Mouse (Mus musculus): Measurements from ENCODE around the gene Scamp4. TPM values are rescaled to one million over a fixed set of nuclear protein-coding genes. Genes with fewer than 3 reads are reported as not detected.

Gene Scamp4
- total RNA-seq, 2 experiments from 2014 or later = 18.4 to 23.9 TPM

- no peak for DNase-seq
Measured at GRCm38 (mm10) chr10:80653156-80653720, 50.6 kb downstream of the Scamp4 start.

GRCm38 (mm10) chr10:80654866-80655265, 52.2 kb downstream of the Scamp4 start:
- no peak for DNase-seq

- no peak for DNase-seq
Measured at GRCm38 (mm10) chr10:80655406-80656129, 52.9 kb downstream of the Scamp4 start.

GRCm38 (mm10) chr10:80656130-80656862, 53.6 kb downstream of the Scamp4 start:
- DNase-seq = peak; percentile 99

GRCm38 (mm10) chr10:80656863-80657623, 54.4 kb downstream of the Scamp4 start, which contains the start of gene Btbd2:
Gene Btbd2, minus strand, starts transcription at chr10:80657071.
- no peak for DNase-seq

- DNase-seq = no peak
Measured at GRCm38 (mm10) chr10:80658194-80658840, 55.6 kb downstream of the Scamp4 start.

GRCm38 (mm10) chr10:80658841-80659202, 56.1 kb downstream of the Scamp4 start:
- DNase-seq = no peak

GRCm38 (mm10) chr10:80659213-80659612, 56.5 kb downstream of the Scamp4 start:
- DNase-seq = peak; percentile 83

- peak; percentile 57 for DNase-seq
Measured at GRCm38 (mm10) chr10:80661149-80661548, 58.5 kb downstream of the Scamp4 start.

- no peak for DNase-seq
Measured at GRCm38 (mm10) chr10:80663485-80664196, 61.0 kb downstream of the Scamp4 start.

GRCm38 (mm10) chr10:80664197-80665015, 61.7 kb downstream of the Scamp4 start:
- peak; percentile 88 for DNase-seq

GRCm38 (mm10) chr10:80665016-80665380, 62.3 kb downstream of the Scamp4 start:
- peak; percentile 83 for DNase-seq

Small RNAs within 50 kb of the gene (microRNA-seq; reads per million reads assigned to microRNA genes)
- 0 to 0.64 reads per million in 2 experiments for gene Mir6912

Other genes starting within 250 kb of the Scamp4 start
- not detected for gene Plk5, start 246.4 kb upstream of the Scamp4 start, total RNA-seq (2021)
- 10 to 100 TPM in 1 of 2 experiments, 1 to 10 TPM in 1; 8.9 to 12.2 TPM for gene Mex3d, start 215.2 kb upstream of the Scamp4 start, total RNA-seq (2021)
- gene Mbd3, start 203.3 kb upstream of the Scamp4 start, total RNA-seq (2021) = 100 to 1,000 TPM; 107 to 120 TPM
- gene Uqcr11, start 196.0 kb upstream of the Scamp4 start, total RNA-seq (2021) = 100 to 1,000 TPM; 725 to 806 TPM
- 10 to 100 TPM; 33.0 to 43.2 TPM for gene Tcf3, start 169.2 kb upstream of the Scamp4 start, total RNA-seq (2021)
- gene Onecut3, start 108.0 kb upstream of the Scamp4 start, total RNA-seq (2021) = not detected
- not detected for gene Atp8b3, start 63.7 kb upstream of the Scamp4 start, total RNA-seq (2021)
- gene Rexo1, start 41.3 kb upstream of the Scamp4 start, total RNA-seq (2021) = 10 to 100 TPM; 13.1 to 16.7 TPM
- 1 to 10 TPM; 3.5 to 5.8 TPM for gene Klf16, start 25.6 kb upstream of the Scamp4 start, total RNA-seq (2021)
- gene Abhd17a, start 12.5 kb upstream of the Scamp4 start, total RNA-seq (2021) = 10 to 100 TPM; 69.6 to 73.3 TPM
- 1 to 10 TPM in 1 of 2 experiments, under 1 TPM in 1; 0.99 to 1.3 TPM for gene Adat3, start within 50 bp of the Scamp4 start, total RNA-seq (2021)
- gene Gm49322, start 3.1 kb downstream of the Scamp4 start, total RNA-seq (2021) = 1 to 10 TPM in 1 of 2 experiments, under 1 TPM in 1; 0.45 to 1.2 TPM
- gene Csnk1g2, start 20.0 kb downstream of the Scamp4 start, total RNA-seq (2021) = 100 to 1,000 TPM; 121 to 141 TPM
- gene Btbd2, start 54.2 kb downstream of the Scamp4 start, total RNA-seq (2021) = 10 to 100 TPM; 39.9 to 40.3 TPM
- 100 to 1,000 TPM; 142 to 160 TPM for gene Mknk2, start 75.2 kb downstream of the Scamp4 start, total RNA-seq (2021)
- gene Mob3a, start 99.1 kb downstream of the Scamp4 start, total RNA-seq (2021) = 10 to 100 TPM in 1 of 2 experiments, 1 to 10 TPM in 1; 8.6 to 13.1 TPM
- gene Izumo4, start 99.3 kb downstream of the Scamp4 start, total RNA-seq (2021) = 1 to 10 TPM; 4.3 to 6.1 TPM
- 10 to 100 TPM; 27.7 to 37.1 TPM for gene Ap3d1, start 139.4 kb downstream of the Scamp4 start, total RNA-seq (2021)
- 10 to 100 TPM; 25.9 to 46.0 TPM for gene Dot1l, start 152.3 kb downstream of the Scamp4 start, total RNA-seq (2021)
- gene Sf3a2, start 195.3 kb downstream of the Scamp4 start, total RNA-seq (2021) = 10 to 100 TPM; 31.6 to 41.3 TPM
- gene Plekhj1, start 195.8 kb downstream of the Scamp4 start, total RNA-seq (2021) = 10 to 100 TPM; 26.8 to 30.9 TPM
- under 1 TPM; 0.20 to 0.52 TPM for gene Amh, start 202.4 kb downstream of the Scamp4 start, total RNA-seq (2021)
- 100 to 1,000 TPM; 289 to 339 TPM for gene Jsrp1, start 210.6 kb downstream of the Scamp4 start, total RNA-seq (2021)
- gene Oaz1, start 223.8 kb downstream of the Scamp4 start, total RNA-seq (2021) = 100 to 1,000 TPM; 846 to 935 TPM
- 10 to 100 TPM; 31.9 to 32.9 TPM for gene Lingo3, start 241.2 kb downstream of the Scamp4 start, total RNA-seq (2021)

Measured in gastrocnemius, postnatal 10 days (tissue).